Mouse (Mus musculus): ENCODE data around the gene Sh3tc1.

DNA sequence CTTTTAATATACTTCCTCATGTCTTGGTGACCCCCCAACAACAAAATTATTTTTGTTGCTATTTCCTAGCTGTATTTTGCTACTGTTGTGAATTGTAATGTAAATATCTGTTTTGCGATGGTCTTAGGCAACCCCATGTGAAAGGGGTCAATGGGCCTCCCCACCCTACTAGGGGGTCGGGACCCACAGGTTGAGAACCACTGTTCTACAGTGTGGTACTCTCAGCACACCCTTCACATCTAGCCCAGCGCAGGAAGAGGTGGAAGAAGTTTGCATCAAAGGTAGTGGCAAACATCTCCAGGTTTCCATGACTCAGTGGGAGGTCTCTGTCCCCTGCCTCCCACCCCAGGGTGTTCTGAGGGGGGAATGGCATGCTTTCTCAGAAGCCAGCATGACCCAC is 34.4 kb downstream of the Sh3tc1 start:
- no peak for TF ChIP-seq GATA1 (IDR thresholded peaks at IDR 0.05; ENCODE audit: low read length)
- TF ChIP-seq TAL1 (IDR thresholded peaks at IDR 0.05; ENCODE audit: low read length) = no peak
